Mouse (Mus musculus) heart, embryonic 11.5 days (tissue): ENCODE results near the gene Prdm1. TPM values are rescaled to one million over a fixed set of nuclear protein-coding genes. Genes with fewer than 3 reads are reported as not detected.

Experiments
- ATAC-seq: fragments of 200-750 bp; cut with Nextera tagmentation; replicated peaks from 2 replicates; pipeline ENCODE4 v1.8.0; 2017; ENCODE audit warnings: moderate library complexity; ENCODE audit not compliant: insufficient number of reproducible peaks, low FRiP score, low TSS enrichment
- H3K27ac ChIP-seq: fragments of 300-500 bp; sonication (generic); 2 replicates; pipeline ENCODE4 v1.5.1; 2014; ENCODE audit warnings: mild to moderate bottlenecking, low read depth, low read length
- H3K27me3 ChIP-seq: fragments of 300-500 bp; sonication (generic); 2 replicates; pipeline ENCODE4 v1.6.1; 2014; ENCODE audit warnings: mild to moderate bottlenecking, low read length, mixed read lengths; ENCODE audit not compliant: control insufficient read depth, insufficient read depth
- H3K36me3 ChIP-seq: fragments of 300-500 bp; sonication (generic); 2 replicates; pipeline ENCODE4 v1.6.1; 2014; ENCODE audit warnings: mild to moderate bottlenecking, low read length, moderate library complexity, mixed read lengths; ENCODE audit not compliant: control insufficient read depth, insufficient read depth
- H3K4me1 ChIP-seq: fragments of 300-500 bp; sonication (generic); 2 replicates; pipeline ENCODE4 v1.6.1; 2014; ENCODE audit warnings: low read length; ENCODE audit not compliant: control insufficient read depth, insufficient read depth
- H3K4me2 ChIP-seq: fragments of 300-500 bp; sonication (generic); 2 replicates; pipeline ENCODE4 v1.6.1; 2014; ENCODE audit warnings: mild to moderate bottlenecking, moderate library complexity
- H3K4me3 ChIP-seq: fragments of 300-500 bp; sonication (generic); 2 replicates; pipeline ENCODE4 v1.5.1; 2014; ENCODE audit warnings: low read depth, low read length
- H3K9ac ChIP-seq: fragments of 300-500 bp; sonication (generic); 2 replicates; pipeline ENCODE4 v1.6.1; 2014; ENCODE audit warnings: mild to moderate bottlenecking, low read depth, low read length, moderate library complexity
- H3K9me3 ChIP-seq: fragments of 300-500 bp; sonication (generic); replicated peaks from 2 replicates; pipeline ENCODE4 v1.6.1; 2016; ENCODE audit warnings: low read length; ENCODE audit not compliant: control insufficient read depth
- WGBS: fragments of 180-500 bp; shearing (Covaris S2); extraction: QIAGEN DNeasy Blood & Tissue Kit; methylation state at CpG from one replicate; pipeline ENCODE4 v1.1.7; 2014; ENCODE audit not compliant: insufficient replicate concordance; 5-methylcytosine and 5-hydroxymethylcytosine counted together
- polyA plus RNA-seq: library from polyadenylated mRNA; unstranded; fragments of >200 nt; fragmentation: Nextera tagmentation; extraction: Ambion mirVana; gene quantifications from 2 replicates; pipeline ENCODE4 v1.2.1, GENCODE M21; 2014

Gene Prdm1
- polyA plus RNA-seq, 1 experiment from 2014 or later, result 0.36 TPM

DNA sequence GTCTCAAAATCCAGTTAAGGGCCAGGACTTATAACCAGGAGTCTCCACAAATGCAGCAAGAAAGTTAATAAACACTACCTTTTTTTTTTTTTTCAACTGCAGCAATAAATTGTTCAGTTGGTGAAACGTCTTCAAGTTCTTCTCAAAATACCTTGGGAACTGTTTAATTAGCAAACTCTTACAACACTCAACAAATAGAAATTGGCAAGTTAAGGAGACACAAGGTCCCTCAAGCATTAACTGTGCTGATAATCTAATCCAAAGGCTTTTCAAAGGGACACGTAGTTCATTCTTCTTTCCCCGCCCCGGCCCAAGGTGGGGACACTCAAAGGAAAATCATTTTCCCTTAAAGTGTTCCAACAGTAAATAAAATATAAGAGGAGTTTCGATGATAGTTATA is 44.2 kb downstream of the Prdm1 start:
- Histone ChIP-seq H3K4me3 (no peak overlapping the region), H3K36me3 (no peaks in the 10 kb centered on the region), H3K9me3 (no peaks in the 10 kb centered on the region), H3K4me1 (no peaks in the 10 kb centered on the region), H3K9ac (no peak overlapping the region), H3K4me2 (no peak overlapping the region), H3K27me3 (peaks cover 40% of the 10 kb centered on the region), H3K27ac (no peak overlapping the region)
- WGBS, result 79% methylated on average over 5 of the region's 5 CpGs
- no peak for ATAC-seq

DNA sequence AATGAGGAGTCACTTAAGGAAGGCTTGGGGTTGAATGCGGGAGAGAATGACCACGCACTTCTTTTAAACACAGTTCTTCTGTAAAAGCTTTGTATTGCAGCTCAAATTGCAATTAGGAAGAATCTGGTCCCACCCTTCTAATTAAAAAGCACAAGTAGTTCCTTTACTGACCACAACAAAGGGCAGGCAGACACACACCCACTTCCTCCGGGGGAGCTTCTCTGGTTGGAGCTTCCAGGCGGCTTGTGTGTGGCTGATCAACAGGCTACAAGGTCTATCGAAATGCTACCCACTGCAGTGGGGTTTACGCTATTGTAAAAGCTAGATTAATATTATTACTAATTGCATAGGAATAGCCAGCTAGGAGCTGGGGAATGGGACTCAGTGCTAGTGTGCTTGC is 45.2 kb downstream of the Prdm1 start:
- no peak for ATAC-seq
- H3K36me3 ChIP-seq, result no peaks in the 10 kb centered on the region
- no peak overlapping the region for H3K4me3 ChIP-seq
- H3K9me3 ChIP-seq, result no peaks in the 10 kb centered on the region
- WGBS, result 89% methylated on average over 6 of the region's 6 CpGs
- no peak overlapping the region for H3K4me2 ChIP-seq
- no peak overlapping the region for H3K9ac ChIP-seq
- peaks cover 45% of the 10 kb centered on the region for H3K27me3 ChIP-seq
- no peak overlapping the region for H3K27ac ChIP-seq
- H3K4me1 ChIP-seq, result peaks cover 1% of the 10 kb centered on the region; the same call in 1 of the 2 replicates

DNA sequence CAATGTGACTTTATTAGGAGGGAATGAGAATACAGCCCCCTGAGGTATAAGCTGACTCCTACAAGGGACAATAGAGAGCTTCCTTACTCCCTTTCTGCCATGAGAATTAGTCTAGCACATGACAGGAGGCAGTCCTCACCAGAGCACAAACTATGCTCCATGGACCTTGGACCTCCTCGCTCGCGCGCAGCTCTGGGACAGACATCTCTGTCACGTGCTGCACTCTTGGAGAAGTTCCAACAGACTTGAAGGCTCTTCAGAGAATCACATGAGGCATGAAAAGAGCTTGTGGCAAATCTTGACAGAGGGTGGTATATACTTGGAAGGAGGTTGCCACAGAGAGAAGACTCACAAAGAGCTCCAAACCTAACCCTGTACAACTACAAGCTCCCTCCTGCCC is 46.9 kb downstream of the Prdm1 start:
- peaks cover 62% of the 10 kb centered on the region for H3K27me3 ChIP-seq
- no peak for ATAC-seq
- H3K36me3 ChIP-seq, result no peaks in the 10 kb centered on the region
- H3K4me3 ChIP-seq, result no peak overlapping the region
- no peak overlapping the region for H3K4me2 ChIP-seq
- no peak overlapping the region for H3K27ac ChIP-seq
- H3K9me3 ChIP-seq, result no peaks in the 10 kb centered on the region
- peaks cover 8% of the 10 kb centered on the region; the same call in 1 of the 2 replicates for H3K4me1 ChIP-seq
- H3K9ac ChIP-seq, result no peak overlapping the region
- WGBS, result 79% methylated on average over 5 of the region's 5 CpGs

DNA sequence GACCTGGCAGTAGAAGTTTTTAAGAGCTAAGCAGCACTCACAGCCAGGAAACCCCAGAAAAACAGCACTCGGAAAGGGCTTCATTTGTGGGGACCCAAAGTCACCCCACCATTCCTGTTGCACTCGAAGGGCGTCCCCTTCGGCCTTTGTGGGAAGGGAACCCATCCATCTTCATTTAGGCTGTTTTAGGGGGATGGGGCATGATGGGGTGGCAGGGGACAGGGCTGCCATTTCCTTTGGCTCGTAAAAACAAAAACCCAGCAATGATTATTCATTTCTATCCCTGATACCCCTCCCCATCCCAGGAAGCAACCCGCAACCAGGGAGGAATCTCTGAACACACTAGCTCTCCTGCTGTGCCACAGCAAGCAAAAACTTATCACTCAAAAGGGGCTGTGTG is 49.0 kb downstream of the Prdm1 start:
- Histone ChIP-seq H3K4me3 (no peak overlapping the region), H3K4me2 (no peak overlapping the region), H3K36me3 (no peaks in the 10 kb centered on the region), H3K27me3 (peaks cover 66% of the 10 kb centered on the region), H3K4me1 (peaks cover 10% of the 10 kb centered on the region; the same call in 1 of the 2 replicates), H3K9me3 (no peaks in the 10 kb centered on the region), H3K9ac (no peak overlapping the region), H3K27ac (no peak overlapping the region)
- 40% methylated on average over 6 of the region's 6 CpGs for WGBS
- ATAC-seq, result no peak

DNA sequence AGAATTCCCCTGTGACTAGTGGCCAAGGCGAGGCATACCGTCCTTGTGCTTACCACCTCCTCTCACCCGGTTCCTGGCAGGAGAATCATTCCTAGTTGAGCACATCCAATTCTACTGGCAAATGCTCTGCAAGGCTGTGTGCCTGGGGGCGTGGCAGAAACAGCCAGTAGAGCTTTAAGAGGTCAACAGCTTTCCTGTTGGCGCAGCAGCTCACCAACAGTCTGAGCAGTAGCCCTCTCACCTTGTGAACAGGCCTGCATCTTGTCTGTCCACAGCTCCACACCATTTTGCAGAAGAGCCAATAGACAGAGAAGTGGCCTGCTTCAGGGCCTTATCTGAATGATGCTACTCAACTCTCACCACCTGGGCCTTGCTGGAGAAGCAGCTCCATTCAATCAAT is 50.2 kb downstream of the Prdm1 start:
- H3K4me1 ChIP-seq, result peaks cover 10% of the 10 kb centered on the region; the same call in 1 of the 2 replicates
- no peaks in the 10 kb centered on the region for H3K9me3 ChIP-seq
- no peak overlapping the region for H3K9ac ChIP-seq
- 24% methylated on average over 5 of the region's 5 CpGs for WGBS
- no peak; the same call in 1 of the 2 replicates for ATAC-seq
- H3K4me3 ChIP-seq, result no peak overlapping the region
- H3K27me3 ChIP-seq, result peaks cover 68% of the 10 kb centered on the region
- H3K4me2 ChIP-seq, result peak overlapping the region; percentile 14
- H3K36me3 ChIP-seq, result no peaks in the 10 kb centered on the region
- H3K27ac ChIP-seq, result no peak overlapping the region

DNA sequence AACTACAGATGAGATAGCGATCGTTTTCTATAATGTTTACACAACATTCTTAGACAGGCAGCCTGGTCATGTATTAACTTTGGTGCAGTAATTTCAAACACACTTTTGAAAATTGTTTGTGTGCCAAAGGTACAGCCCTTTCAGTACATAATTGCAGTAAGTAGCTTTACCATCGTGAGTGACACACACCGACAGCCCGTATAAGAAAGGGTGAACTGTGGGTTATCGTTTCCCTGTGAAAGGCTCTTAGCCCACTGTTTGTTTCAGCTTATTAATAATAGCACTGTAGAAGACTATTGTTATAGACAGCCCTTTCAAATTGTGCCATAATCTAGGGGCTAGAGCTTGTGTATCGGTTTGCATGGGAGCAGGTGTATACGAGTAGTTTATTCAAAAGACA is 51.1 kb downstream of the Prdm1 start:
- peaks cover 67% of the 10 kb centered on the region for H3K27me3 ChIP-seq
- 72% methylated on average over 8 of the region's 8 CpGs for WGBS

DNA sequence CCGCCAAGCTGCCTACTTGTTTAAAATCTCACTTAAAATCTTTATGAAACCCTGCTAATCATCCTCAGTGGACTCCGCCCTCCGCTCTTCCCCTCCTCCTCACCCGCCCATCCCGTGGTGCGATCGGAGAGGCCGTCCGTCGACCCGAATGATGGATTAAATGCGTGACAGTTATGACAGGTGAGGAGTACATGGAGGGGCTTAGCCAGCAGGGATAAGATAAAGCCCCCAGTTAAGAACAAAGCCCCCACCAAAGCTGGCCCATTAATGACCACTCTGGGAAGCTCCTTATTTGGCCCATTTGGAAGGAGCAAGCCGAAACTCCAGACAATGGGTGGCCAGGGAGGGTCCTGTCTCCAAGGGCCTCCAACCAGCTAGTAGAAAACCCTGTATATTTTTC is 51.8 kb downstream of the Prdm1 start:
- ATAC-seq, result no peak
- H3K9ac ChIP-seq, result no peak overlapping the region
- H3K36me3 ChIP-seq, result no peaks in the 10 kb centered on the region
- H3K4me2 ChIP-seq, result no peak overlapping the region
- peaks cover 10% of the 10 kb centered on the region; the same call in 1 of the 2 replicates for H3K4me1 ChIP-seq
- no peak overlapping the region for H3K4me3 ChIP-seq
- H3K27ac ChIP-seq, result no peak overlapping the region
- peaks cover 67% of the 10 kb centered on the region for H3K27me3 ChIP-seq
- H3K9me3 ChIP-seq, result no peaks in the 10 kb centered on the region
- 65% methylated on average over 13 of the region's 13 CpGs for WGBS

More for the DNA sequence above, 51.1 kb downstream of the Prdm1 start:
- Histone ChIP-seq H3K9ac (no peak overlapping the region), H3K9me3 (no peaks in the 10 kb centered on the region), H3K4me3 (no peak overlapping the region), H3K36me3 (no peaks in the 10 kb centered on the region), H3K4me1 (peaks cover 10% of the 10 kb centered on the region; the same call in 1 of the 2 replicates), H3K27ac (no peak overlapping the region), H3K4me2 (no peak overlapping the region)
- ATAC-seq, result no peak

DNA sequence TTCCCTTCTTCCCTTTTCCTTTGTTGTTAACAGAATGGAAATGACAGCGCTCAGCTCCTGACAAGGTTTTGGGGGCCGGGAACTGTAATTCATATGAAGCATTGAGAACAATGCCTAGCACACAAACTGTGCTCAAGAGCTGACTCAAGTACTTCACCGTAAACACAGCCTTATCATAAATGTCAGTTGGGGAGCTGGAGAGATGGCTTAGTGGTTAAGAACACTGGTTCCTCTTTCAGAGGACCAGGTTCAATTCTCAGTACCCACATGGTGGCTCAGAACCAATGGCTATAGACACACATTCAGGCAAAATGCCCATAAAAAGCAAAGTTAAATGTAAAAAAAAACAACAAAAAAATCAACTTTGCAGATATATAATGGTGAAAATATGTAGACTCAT is 52.9 kb downstream of the Prdm1 start:
- H3K9ac ChIP-seq, result no peak overlapping the region
- no peak overlapping the region for H3K4me3 ChIP-seq
- H3K27me3 ChIP-seq, result peaks cover 64% of the 10 kb centered on the region
- 69% methylated on average over 3 of the region's 3 CpGs for WGBS
- H3K36me3 ChIP-seq, result no peaks in the 10 kb centered on the region
- H3K4me1 ChIP-seq, result peaks cover 10% of the 10 kb centered on the region; the same call in 1 of the 2 replicates
- no peak for ATAC-seq
- no peaks in the 10 kb centered on the region for H3K9me3 ChIP-seq
- H3K27ac ChIP-seq, result no peak overlapping the region
- no peak overlapping the region for H3K4me2 ChIP-seq

DNA sequence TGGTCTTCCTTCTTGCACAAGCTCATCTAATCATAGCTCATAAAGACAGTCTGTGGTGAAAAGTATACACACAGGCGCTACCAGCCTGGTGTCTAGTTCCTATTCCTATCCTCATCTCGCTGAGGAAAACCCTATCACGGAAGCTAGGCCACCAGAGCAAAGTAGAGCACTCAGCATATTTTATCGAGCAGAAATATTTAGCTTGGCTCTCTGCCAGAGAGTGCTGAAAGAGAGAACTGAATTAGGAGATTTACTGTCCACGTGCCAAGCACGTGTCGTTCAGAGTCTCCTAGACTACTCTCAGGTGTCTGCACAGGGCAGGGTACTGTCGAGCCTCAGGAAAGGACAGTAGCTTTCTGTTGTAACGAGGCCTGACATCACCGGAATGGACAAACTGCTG is 54.0 kb downstream of the Prdm1 start:
- Histone ChIP-seq H3K36me3 (no peaks in the 10 kb centered on the region), H3K9me3 (no peaks in the 10 kb centered on the region), H3K9ac (no peak overlapping the region), H3K4me2 (no peak overlapping the region), H3K4me3 (no peak overlapping the region), H3K27me3 (peaks cover 65% of the 10 kb centered on the region), H3K4me1 (peaks cover 10% of the 10 kb centered on the region; the same call in 1 of the 2 replicates), H3K27ac (no peak overlapping the region)
- WGBS, result 22% methylated on average over 10 of the region's 10 CpGs
- peak; percentile 63; the same call in 1 of the 2 replicates for ATAC-seq
